Mouse (Mus musculus): ENCODE measurements around the gene Ccl27a. TPM values are rescaled to one million over a fixed set of nuclear protein-coding genes. Genes with fewer than 3 reads are reported as not detected.
"Not testable (repeated sequence)": the region's sequence is repeated elsewhere in the genome, so short reads cannot be mapped to it uniquely, and the experiment has no call there.

Gene Ccl27a
- polyA plus RNA-seq (2017; shearing (Covaris generic)): 10 to 100 TPM in 1 of 3 experiments, 1 to 10 TPM in 2; 4.7 to 11.9 (median 6.4) TPM

DNA sequence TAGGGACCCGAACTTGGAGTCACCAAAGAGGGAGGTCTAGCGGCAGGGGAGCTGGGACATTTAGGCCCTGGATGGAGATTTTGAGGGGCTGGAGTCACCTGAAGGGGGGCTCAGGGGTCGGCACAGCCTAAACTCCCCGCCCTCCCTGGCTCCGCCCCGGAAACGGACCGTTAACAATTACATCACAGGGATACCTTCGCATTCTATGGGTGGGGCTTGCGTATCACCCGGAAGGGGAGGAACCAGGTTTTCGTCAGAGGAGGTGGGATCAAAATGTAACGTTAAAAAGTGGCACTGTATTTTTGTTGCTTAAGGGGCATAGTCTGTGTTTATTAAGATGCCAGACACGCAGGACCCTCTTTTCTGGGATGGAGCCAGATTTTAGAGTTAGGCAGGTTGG is at the start of gene Ccl27a:
Ccl27a (minus strand) TSS at position 246 of the 400 bp plus-strand sequence.
- ATAC-seq: peak; percentile 48

DNA sequence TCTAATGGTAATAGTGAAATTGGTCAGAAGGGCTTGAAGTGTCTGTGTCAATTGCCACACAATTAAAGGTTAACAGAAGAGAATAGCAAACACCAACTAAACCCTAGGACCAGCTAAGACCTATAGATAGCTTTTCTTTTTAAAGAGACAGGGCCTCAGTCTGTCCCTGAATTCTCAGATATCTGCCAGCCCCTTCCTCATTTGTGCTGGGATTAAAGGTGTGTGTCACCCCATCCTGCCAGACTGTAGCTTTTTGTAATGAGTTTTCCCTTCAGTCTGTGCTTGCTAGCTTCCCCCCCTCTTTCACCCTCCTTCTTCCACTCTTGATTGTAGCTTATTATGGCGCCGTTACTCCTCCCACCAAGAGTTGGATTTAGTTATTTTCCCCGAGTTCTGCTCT is 9.2 kb upstream of the Ccl27a start:
- not testable (repeated sequence) for ATAC-seq

DNA sequence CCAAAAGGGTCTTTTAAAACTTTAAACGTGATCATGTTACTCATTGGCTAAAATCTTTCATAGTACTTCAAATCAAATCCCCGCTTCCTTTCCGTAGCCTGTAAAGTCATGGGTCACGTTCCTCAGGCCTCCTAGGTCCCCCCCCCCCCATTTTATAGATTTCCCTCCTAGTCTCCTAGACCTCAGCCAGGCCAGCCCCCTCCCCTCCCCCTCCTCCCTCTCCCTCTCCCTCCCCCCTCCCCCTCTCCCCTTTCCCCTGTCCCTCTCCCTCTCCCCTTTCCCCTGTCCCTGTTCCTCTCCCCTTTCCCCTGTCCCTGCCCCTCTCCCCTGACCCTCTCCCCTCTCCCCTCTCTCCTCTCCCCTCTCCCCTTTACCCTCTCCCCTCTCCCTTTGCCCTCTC is 8.7 kb upstream of the Ccl27a start:
- not testable (repeated sequence) for ATAC-seq

DNA sequence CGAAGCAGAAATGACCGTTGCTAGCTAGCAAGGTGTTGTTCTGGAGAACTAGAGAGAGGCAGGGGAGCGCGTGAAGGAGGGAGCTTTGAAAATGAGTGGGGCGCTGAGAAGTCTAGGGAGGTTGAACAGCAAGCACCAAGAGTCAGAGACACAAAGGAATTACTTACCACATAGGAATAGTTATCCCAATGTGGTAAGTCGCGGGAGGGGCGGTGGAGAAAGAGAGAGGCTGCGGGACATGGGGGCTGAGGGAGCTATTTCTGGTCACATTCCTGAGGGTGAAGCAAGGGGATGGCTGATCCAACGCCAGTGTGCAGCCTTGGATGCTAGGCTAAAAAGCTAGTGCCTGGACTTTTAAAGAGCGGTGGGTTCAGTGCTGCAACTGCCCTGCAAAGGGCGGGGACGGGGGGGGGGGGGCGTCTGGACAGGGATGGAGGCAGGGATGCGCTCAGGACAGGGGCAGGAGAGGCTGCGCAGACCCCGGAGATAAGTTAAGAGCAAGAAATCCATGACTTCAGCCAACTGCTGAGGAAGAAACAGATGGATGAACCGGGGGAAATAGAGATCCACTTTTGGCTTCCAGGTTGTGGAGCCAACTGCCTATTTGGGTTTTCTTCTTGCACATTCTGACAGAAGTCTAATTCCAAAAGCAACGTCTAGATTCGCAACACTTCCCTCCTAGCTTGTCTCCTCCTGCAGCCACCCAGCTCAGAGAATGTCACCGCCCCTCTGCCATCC is 7.9 kb upstream of the Ccl27a start:
- ATAC-seq: not testable (repeated sequence)

DNA sequence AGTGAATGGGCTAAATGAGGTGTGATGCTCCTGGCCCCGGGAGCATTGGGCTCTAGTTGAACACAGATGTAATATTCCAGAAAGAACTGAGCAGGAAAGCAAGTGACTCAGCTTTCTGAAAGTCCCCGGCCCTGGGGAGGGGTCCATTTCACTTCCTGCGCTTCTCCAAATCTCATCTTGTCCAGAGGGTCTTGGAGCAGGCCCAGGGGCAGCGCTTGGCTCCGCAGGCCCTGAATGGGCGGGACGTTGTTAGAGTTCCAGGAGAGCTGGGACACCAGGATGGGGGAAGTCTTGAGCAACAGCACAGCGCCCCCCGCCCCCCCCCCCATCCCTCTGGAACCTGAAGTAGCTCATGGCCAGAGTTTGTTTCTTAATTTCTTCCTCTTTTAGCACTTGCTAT is 7.2 kb upstream of the Ccl27a start:
- ATAC-seq: not testable (repeated sequence)

DNA sequence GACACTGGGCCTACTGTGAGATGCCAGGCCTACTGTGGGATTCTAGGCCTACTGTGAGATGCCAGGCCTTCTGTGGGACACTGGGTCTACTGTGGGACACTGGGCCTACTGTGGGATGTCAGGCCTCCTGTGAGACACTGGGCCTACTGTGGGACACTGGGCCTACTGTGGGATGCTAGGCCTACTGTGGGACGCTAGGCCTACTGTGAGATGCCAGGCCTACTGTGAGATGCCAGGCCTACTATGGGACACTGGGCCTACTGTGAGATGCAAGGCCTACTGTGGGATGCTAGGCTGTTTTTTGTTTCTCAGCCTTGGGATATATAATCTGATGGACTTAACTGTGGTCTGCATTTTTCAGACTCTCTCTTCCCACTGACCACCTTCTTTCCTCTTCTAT is 1.8 kb upstream of the Ccl27a start:
- ATAC-seq: not testable (repeated sequence)

DNA sequence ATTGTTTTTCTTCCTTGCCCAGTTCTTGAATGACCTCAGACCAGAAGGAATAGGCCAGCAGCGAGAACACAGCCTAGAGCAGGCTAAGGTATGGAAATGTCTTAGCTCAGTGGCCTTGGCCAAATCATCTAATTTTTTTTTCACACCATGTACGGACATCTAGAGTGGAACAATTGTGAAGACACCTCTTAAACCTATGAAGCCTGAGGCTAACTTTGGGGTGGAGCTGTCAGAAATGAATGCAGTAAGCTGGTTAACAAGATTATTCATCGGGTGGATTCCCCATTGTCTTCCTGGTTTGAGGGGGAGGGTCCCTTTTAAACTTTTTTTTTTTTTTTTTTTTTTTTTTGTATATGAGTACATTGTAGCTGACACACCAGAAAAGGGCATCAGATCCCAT is 459 bp upstream of the Ccl27a start:
- not testable (repeated sequence) for ATAC-seq

DNA sequence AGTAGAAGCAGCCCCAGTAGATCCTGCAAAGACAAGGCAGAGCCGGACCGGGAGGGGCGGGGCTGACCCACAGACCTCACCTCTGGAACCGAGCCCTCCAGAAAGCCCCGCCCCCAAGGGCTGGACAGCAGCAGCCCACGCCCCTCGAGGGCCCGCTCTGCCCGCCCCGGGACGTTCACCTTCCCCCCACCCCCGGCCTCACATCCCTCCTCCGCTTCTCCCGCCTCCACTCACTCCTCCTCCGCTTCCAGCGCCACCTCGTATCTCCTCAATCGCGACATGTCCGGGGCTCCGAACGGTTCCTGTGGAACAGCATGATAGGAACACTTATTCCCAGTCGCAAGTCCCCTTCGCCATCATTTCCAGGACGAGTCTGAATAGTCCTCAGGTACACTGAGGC is 545 bp downstream of the Ccl27a start:
- ATAC-seq: not testable (repeated sequence)

DNA sequence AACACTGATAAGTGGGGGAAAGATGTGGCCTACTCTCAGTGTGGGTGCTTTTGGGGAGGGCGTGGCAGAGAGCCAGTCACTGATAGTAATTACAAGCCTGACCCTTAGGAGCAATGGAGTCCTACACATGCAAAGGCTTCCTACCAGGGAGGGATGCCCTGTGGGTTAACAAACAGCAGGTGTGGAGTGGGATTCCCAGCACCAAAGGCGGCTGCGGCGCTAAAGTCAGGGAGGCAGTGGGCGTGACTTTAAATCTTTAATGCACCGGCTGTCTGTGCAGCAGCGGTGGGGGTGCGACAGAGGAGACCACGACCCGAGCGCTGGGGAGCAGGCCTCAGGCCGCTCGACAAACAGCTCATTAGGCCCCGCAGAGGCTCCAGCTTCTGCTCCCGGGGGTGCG is 1.1 kb downstream of the Ccl27a start:
- ATAC-seq: not testable (repeated sequence)

DNA sequence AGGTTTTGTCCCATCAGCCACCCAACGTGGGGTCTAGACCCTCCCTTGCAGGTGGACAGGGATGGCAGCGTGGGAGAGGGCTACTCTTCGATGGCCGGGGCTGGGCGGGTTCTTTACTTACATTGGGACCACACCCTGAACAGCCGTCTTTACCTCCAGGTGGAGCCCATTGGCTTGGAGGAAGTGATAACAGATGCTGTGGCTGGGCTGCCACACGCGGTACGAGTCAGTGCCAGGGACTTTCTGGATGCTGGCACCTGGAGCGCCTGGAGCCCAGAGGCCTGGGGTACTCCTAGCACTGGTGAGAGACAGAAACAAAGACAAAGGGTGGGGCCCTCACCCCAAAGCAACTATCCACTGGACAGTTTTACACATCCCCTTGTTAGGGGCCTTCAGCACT is 6.7 kb downstream of the Ccl27a start:
- not testable (repeated sequence) for ATAC-seq

DNA sequence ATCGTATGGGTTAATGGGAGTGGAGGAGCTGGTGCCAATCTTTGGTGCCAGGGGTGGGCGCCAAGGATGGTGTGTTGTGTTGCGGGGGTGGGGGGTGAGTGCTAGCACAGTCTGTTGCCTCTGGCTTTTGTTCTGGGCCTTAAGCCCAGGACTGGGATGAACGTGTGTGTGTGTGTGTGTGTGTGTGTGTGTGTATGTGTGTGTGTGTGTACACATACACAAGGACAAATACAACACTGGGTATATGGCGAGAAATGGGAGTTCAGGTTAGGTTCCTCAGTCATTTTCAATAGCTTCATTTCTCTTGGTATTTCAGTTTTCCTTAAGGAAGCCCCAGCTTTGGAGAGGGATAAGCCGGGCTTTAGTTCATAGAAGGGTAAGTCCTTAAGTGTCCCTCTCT is 10.9 kb downstream of the Ccl27a start:
- not testable (repeated sequence) for ATAC-seq

DNA sequence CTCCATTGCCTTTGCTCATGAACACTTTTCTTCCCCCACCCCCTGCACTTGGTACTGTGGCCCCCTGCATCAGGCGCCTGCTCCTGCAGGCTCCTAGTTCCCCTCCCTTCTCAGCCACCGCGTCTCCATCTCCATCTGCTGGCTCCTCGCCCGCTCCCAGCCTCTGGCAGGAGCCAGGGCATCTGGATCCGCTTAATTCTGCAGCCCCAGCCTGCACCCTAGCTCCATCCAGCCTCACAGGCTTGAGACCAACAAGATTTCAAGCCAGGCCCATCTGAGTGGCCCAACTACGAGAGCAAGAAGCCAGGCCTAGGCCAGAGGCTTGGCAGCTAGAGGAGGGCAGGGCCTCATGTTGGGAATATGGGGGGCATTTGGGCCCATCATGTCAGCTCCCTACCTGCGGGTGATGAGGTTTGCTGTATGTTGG is 11.3 kb downstream of the Ccl27a start:
- ATAC-seq: not testable (repeated sequence)

DNA sequence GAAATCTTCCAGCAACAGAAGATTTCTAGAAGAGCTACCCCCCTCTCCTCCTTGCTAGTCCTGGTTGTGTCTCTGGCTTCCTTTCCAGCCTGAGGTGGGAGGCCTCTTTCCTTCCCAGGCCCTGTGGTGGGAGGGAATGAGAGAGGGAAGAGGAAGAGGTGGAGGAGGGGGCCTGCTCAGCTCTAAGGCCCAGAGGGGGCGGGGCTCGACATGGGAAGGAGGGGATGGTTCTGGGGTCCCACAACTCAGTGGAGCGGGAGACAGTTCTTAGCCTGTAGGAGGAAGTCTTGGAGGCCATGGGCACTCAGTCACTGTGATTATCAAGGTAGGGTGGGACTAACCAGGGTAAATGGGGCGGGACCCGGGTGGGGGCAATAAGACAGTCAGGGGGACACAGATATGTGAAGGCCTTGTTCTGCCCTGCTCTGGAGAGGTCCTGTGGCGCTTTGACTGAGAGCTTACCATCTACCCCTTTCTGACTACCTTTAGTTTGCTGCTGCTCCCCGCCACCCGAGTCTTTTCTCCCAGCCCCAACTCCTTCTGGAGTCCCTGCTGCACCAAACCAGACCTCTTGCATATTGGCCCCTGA is 11.9 kb downstream of the Ccl27a start:
- no peak for ATAC-seq

DNA sequence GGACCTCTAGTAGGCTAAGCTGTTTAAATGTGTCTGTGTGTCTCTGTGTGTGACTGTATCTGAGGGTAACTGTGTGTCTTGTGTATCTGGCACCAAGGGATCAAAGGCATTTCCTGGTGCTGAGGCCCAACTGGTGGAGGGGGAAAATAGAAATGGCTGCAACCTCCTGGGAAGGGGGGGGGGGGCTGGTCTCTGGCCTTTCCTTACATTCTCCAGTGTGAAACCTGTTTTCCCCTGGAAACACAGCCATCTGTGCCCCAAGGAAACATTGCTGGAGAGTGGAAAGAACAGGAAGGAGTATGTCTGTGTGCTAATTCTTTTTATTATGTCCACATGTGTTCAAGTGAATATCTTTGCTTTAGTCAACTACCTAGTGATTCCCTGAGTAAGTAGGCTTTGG is 12.4 kb downstream of the Ccl27a start:
- ATAC-seq: no peak

DNA sequence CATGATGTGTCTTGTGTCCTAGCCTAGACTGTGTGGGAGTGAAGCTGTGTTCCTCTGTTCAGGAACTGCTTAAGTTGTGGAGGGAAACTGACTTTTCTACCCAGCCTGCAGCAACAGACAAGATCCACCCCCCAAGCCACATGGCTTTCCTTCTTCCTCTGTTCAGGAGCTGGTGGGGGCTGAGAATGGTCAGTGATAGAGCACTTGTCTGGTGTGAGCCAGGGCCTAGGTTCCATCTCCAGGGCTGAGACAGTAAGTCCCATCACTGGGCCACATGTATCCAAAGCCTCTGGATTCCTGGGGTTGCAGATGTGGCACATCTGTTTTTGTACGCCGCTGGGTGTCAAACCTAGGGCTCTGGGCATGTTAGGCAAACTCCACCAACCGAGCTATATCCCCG is 13.1 kb downstream of the Ccl27a start:
- ATAC-seq: no peak

DNA sequence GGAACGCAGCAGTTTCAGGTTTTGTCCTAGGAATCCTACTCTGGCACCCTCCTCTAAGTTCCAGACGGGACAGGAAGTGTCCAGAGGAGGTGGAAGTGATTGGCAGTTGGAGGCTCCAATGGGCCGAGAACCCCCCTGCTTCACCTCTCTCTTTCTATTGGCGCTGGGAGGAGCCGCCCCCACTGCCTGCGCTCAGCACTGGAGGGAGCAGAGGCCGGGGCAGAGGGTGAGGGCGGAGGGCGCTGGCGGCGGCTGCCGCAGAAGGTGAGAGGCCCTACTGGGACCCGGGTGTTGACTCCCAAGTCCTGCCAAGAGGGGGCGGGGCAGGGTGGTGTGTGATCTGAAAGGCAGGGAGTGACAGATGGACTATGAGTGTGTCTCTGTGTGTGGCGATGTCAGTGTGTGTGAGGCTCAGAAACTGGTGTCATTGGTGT is 13.7 kb downstream of the Ccl27a start:
- ATAC-seq: no peak

DNA sequence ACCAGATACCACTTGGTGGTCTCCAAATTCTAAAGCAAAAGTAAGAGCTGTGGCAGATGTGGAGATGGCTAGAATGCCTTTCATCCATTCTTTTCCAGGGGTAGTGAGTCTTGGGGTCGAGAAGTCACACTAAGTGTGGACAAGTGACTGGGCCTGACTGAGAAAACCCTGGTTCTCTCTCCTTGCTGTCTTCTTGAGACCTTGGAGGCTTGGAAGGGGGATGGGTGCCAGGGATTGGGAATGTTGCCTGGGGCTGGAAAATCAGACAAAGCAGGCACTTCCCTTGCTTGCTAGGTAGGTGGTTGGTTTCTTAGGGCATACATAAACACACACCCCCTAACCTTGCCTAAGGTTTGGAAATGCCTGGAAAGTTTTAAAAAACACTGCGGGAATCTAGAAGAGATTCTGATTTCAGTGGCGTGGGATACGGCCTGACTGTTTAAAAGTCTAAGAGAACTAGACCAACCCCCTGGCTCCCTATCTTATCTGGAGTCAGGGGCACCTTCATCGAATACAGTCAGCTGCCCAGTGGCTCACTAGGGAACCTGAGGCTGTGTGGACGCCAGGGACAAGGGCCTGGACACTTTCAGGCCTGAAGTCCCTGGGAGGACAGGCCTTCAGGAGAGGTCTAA is 14.3 kb downstream of the Ccl27a start:
- no peak for ATAC-seq

DNA sequence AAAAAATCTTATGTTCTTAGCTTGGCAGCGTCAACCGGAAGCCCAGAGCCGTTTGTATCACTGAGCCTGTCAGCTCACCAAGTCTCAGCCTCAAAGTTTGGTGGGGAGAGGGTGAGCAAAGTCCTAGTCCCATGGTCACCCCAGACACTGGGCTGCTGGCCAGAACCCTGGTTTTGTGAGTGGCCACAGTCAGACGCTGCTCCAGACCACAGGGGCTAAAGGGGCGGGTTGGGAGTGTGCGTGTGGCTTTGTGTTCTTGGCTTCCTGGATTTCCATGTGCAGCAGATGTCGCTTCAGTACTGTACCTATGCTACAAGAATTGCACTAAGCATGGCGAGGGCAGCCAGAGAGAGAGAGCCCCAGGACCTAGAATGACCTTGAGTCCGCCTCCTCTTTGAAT is 14.8 kb downstream of the Ccl27a start:
- no peak for ATAC-seq

DNA sequence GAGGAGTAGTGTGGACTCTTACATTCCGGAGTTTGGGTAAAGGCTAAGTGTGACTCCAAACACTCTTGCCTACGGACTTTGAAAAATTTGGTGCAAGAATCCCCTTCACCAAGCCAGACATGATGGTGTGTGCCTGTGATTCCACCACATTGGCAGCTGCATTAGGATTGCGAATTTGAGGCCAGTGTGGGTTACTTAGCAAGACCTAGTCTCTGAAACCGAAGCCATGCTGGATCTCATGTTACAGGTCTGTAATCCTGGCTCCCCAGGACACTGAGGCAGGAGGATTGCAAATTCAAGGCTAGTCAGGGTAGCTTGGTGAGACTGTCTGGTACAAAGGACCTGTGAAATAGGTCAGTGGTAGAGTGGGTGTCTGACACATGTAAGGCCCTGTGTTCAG is 15.3 kb downstream of the Ccl27a start:
- ATAC-seq: no peak

DNA sequence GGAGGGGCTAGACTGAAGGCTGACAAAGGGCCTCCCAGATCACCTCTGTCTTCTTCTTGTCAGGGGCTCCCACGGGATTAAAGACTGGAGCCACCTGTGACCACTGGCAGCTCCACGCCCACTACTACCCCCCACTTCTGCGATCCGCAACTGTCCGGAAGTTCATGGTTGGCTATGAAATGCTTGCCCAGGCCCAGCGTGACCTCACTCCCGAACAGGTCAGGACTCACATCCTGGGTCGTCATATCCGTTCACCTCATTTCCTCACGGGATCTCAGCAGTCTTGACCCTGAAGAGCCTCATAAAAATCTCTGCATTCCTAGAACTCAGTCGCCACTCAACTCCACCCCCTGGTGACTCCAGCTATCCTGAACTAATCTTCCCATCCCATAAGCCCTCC is 16.0 kb downstream of the Ccl27a start:
- no peak for ATAC-seq

DNA sequence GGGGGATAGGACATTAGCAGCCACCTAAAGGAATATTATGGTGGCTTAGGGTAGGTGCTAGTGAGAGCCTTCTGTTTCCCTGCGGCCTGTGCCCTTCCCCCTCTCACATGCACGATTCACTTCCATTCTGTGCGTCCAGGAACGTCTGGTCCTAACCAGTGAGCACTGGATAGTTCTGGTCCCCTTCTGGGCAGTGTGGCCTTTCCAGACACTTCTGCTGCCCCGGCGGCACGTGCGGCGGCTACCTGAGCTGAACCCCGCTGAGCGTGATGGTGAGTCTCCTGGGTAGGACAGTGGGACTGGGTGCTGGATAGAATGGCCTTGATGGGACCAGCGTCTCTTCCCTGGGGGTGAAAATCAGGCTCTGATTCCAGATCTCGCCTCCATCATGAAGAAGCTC is 16.7 kb downstream of the Ccl27a start:
- no peak for ATAC-seq

DNA sequence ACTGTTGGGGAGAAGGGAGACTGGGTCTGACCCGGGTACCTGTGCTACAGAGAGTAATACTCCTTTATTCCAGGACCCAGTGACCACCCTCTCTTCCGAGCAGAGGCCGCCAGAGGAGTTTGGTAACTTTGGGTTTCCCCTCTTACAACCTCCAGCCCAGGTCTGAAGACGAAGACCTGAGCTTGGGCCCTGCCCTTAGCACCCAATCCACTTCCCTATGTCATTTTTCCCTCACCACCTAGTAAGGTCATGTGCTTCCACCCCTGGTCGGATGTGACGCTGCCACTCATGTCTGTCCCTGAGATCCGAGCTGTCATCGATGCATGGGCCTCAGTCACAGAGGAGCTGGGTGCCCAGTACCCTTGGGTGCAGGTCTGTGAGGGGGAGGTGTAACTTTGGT is 17.6 kb downstream of the Ccl27a start:
- no peak for ATAC-seq

DNA sequence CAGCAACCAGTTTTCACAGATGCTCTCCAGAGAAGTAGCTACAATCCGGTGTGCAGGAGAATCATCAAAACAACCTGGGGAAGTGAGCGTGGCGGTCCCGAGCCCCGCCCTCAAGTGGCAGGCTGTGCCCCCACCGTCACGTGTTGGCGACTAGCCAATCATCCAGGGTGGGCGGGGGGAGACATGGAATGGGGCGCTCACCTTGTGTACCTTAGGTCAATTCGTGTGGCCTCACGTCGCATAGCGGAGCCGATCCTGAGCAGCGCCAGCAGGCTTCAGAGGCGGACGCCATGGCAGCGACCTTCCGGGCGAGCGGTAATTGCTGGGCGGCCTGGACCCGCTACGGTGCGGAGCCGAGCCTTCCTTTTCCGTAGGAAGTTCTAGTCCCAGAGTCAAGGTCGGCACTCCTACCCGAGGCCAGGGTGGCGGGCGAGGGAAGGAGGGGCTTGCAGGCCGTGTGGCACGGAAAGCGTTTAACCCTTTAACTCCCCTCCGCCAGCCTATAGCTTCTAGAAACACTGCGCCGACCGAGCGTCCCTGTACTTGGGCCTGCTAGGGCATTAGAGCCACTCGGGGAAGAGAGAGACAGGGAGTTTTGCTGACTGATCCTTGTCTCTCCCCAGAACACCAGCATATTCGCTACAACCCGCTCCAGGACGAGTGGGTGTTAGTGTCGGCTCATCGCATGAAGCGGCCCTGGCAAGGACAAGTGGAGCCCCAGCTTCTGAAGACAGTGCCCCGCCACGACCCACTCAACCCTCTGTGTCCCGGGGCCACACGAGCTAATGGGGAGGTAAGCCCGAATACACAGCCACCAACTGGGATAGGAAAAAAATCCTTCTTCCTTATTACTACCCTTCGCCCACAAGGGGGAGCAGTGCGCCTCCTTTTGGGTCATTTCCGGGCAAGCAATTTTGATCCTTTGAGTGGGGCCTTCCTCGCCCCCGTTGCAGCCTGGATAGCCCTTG is 18.4 kb downstream of the Ccl27a start, which contains the start of gene Sigmar1:
Sigmar1 (minus strand) TSS at position 820 of the 968 bp plus-strand sequence.
- peak; percentile 88 for ATAC-seq

Measured in inflammation-experienced regulatory T-cells, adult 6 months (primary cell).